Mouse (Mus musculus) lung, embryonic 16.5 days (tissue): ENCODE measurements around the gene Fam160a1. TPM values are rescaled to one million over a fixed set of nuclear protein-coding genes. Genes with fewer than 3 reads are reported as not detected.

Experiments used
- ATAC-seq: fragments of 200-750 bp; cut with Nextera tagmentation; 2 replicates; pipeline ENCODE4 v1.8.0; 2017; ENCODE audit warnings: low read depth, mild to moderate bottlenecking, moderate library complexity
- H3K27ac ChIP-seq: fragments of 300-500 bp; sonication (generic); 2 replicates; pipeline ENCODE4 v1.5.1; 2014; ENCODE audit warnings: mild to moderate bottlenecking, control low read depth, low read length
- H3K27me3 ChIP-seq: fragments of 300-500 bp; sonication (generic); 2 replicates; pipeline ENCODE4 v1.6.1; 2014; ENCODE audit warnings: low read depth, low read length, mixed read lengths; ENCODE audit not compliant: control insufficient read depth, insufficient read depth
- H3K36me3 ChIP-seq: fragments of 300-500 bp; sonication (generic); 2 replicates; pipeline ENCODE4 v1.6.1; 2014; ENCODE audit warnings: low read length; ENCODE audit not compliant: control insufficient read depth, insufficient read depth
- H3K4me1 ChIP-seq: fragments of 300-500 bp; sonication (generic); replicated peaks from 2 replicates; pipeline ENCODE4 v1.6.1; 2014; ENCODE audit warnings: low read length, mixed read lengths; ENCODE audit not compliant: control insufficient read depth, insufficient read depth
- H3K4me2 ChIP-seq: fragments of 300-500 bp; sonication (generic); 2 replicates; pipeline ENCODE4 v1.6.1; 2014; ENCODE audit warnings: low read depth, low read length, control low read depth
- H3K4me3 ChIP-seq: fragments of 300-500 bp; sonication (generic); 2 replicates; pipeline ENCODE4 v1.5.1; 2014; ENCODE audit warnings: mild to moderate bottlenecking, low read length, control low read depth
- H3K9ac ChIP-seq: fragments of 300-500 bp; sonication (generic); 2 replicates; pipeline ENCODE4 v1.6.1; 2014; ENCODE audit warnings: low read length, control low read depth
- H3K9me3 ChIP-seq: fragments of 300-500 bp; sonication (generic); 2 replicates; pipeline ENCODE4 v1.6.1; 2016; ENCODE audit warnings: low read length; ENCODE audit not compliant: control insufficient read depth
- WGBS: fragments of 180-500 bp; shearing (Covaris S2); extraction: QIAGEN DNeasy Blood & Tissue Kit; methylation state at CpG from one replicate; pipeline ENCODE4 v1.1.7; 2014; 5-methylcytosine and 5-hydroxymethylcytosine counted together
- polyA plus RNA-seq: library from polyadenylated mRNA; unstranded; fragments of >200 nt; fragmentation: Nextera tagmentation; extraction: Ambion mirVana; gene quantifications from 2 replicates; pipeline ENCODE4 v1.2.1, GENCODE M21; 2015

The Fam160a1 gene
- polyA plus RNA-seq, 1 experiment from 2014 or later, result 3.4 TPM

DNA sequence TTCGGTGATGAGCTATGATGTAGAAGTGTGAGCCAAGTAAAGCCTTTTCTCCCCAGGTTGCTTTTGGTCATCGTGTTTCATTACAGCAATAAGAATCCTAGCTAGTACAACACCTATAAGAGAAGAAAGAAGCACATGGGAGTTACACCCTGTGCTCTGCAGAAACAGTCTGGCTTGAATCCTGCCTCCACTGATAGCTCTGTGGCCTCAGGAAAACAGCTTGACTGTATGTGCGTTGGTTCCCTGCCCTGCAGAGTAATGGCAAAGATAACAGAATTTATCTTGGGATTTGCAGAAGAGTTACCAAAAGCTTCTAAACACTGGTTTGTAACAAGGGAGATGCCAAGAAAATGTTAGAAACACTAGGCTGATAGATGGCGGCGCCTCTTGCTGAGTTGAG, 5.1 kb downstream of the Fam160a1 start:
- H3K27ac ChIP-seq, result no peak overlapping the region
- 81% methylated on average over 5 of the region's 5 CpGs for WGBS
- H3K9me3 ChIP-seq, result no peaks in the 10 kb centered on the region
- no peak overlapping the region for H3K4me2 ChIP-seq
- no peaks in the 10 kb centered on the region for H3K36me3 ChIP-seq
- ATAC-seq, result no peak
- no peak overlapping the region for H3K4me3 ChIP-seq
- H3K9ac ChIP-seq, result no peak overlapping the region
- no peaks in the 10 kb centered on the region for H3K4me1 ChIP-seq
- H3K27me3 ChIP-seq, result no peaks in the 10 kb centered on the region

GRCm38 (mm10) chr3:85793166-85793565, 23.9 kb downstream of the Fam160a1 start:
- Histone ChIP-seq H3K4me2 (no peak overlapping the region), H3K4me1 (no peaks in the 10 kb centered on the region), H3K9me3 (no peaks in the 10 kb centered on the region), H3K4me3 (no peak overlapping the region), H3K9ac (no peak overlapping the region), H3K36me3 (no peaks in the 10 kb centered on the region), H3K27me3 (no peaks in the 10 kb centered on the region), H3K27ac (no peak overlapping the region)
- ATAC-seq, result no peak
- WGBS, result 14% methylated on average over 1 of the region's 1 CpGs

DNA sequence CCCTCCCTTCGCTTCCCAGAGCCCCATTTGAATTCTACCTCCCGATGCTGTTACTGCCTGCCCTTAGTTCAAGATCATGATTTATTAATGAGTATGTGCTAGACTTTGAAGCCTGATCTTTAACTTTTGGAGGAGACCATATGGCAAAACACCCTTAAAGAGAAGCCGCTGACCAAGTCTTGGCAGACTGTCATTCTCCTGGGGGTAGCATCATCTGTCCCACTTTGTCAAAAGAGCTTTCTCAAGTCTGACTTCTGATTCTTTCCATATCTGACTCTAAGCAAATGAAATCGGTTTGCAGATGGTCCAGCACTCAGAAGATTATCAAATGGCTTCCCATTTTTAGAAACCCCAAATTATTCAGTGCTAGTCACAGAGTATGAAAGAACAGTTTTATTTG, 27.3 kb downstream of the Fam160a1 start:
- ATAC-seq, result no peak
- Histone ChIP-seq H3K9ac (no peak overlapping the region), H3K4me1 (no peaks in the 10 kb centered on the region), H3K4me3 (no peak overlapping the region), H3K9me3 (no peaks in the 10 kb centered on the region), H3K27ac (no peak overlapping the region), H3K36me3 (no peaks in the 10 kb centered on the region), H3K27me3 (no peaks in the 10 kb centered on the region), H3K4me2 (no peak overlapping the region)
- WGBS, result 77% methylated on average over 4 of the region's 4 CpGs

GRCm38 (mm10) chr3:85786501-85786900, 30.6 kb downstream of the Fam160a1 start:
- no peaks in the 10 kb centered on the region for H3K4me1 ChIP-seq
- no peak overlapping the region for H3K9ac ChIP-seq
- no peak overlapping the region for H3K4me2 ChIP-seq
- no peak for ATAC-seq
- H3K27ac ChIP-seq, result no peak overlapping the region
- no peaks in the 10 kb centered on the region for H3K36me3 ChIP-seq
- 74% methylated on average over 8 of the region's 8 CpGs for WGBS
- no peaks in the 10 kb centered on the region for H3K27me3 ChIP-seq
- no peak overlapping the region for H3K4me3 ChIP-seq
- H3K9me3 ChIP-seq, result no peaks in the 10 kb centered on the region

DNA sequence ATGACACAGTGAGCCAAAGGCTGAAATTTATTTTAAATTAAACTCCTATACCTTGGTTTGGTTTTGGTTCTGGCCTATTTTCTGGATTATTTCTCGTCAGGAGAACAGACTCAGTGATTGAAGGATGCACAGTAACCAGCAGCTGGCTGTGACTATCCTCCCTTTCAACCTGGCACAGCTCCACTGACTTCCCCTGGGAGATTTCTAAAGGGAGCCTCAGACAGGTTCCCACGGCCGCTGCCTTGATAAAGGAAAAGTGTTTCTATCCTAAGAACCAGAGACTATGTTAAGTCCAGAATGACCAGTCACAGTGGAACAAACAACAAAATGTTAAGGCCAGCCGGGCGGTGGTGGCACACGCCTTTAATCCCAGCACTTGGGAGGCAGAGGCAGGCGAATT, 36.2 kb downstream of the Fam160a1 start:
- no peak overlapping the region for H3K4me2 ChIP-seq
- ATAC-seq, result no peak
- no peaks in the 10 kb centered on the region for H3K36me3 ChIP-seq
- H3K9me3 ChIP-seq, result no peaks in the 10 kb centered on the region
- no peak overlapping the region for H3K27ac ChIP-seq
- WGBS, result 73% methylated on average over 7 of the region's 7 CpGs
- no peak overlapping the region for H3K4me3 ChIP-seq
- H3K27me3 ChIP-seq, result no peaks in the 10 kb centered on the region
- no peak overlapping the region for H3K9ac ChIP-seq
- no peaks in the 10 kb centered on the region for H3K4me1 ChIP-seq

GRCm38 (mm10) chr3:85780332-85780731, 36.8 kb downstream of the Fam160a1 start:
- Histone ChIP-seq H3K4me2 (no peak overlapping the region), H3K9ac (no peak overlapping the region), H3K4me3 (no peak overlapping the region), H3K27me3 (no peaks in the 10 kb centered on the region), H3K9me3 (no peaks in the 10 kb centered on the region), H3K36me3 (no peaks in the 10 kb centered on the region), H3K27ac (no peak overlapping the region), H3K4me1 (no peaks in the 10 kb centered on the region)
- ATAC-seq, result no peak
- WGBS, result 70% methylated on average over 2 of the region's 2 CpGs

GRCm38 (mm10) chr3:85777841-85778240, 39.2 kb downstream of the Fam160a1 start:
- Histone ChIP-seq H3K4me1 (no peaks in the 10 kb centered on the region), H3K9ac (no peak overlapping the region), H3K4me2 (no peak overlapping the region), H3K4me3 (no peak overlapping the region), H3K27ac (no peak overlapping the region), H3K36me3 (no peaks in the 10 kb centered on the region), H3K27me3 (no peaks in the 10 kb centered on the region), H3K9me3 (no peaks in the 10 kb centered on the region)
- WGBS, result 47% methylated on average over 2 of the region's 2 CpGs
- no peak for ATAC-seq

GRCm38 (mm10) chr3:85777356-85777755, 39.7 kb downstream of the Fam160a1 start:
- Histone ChIP-seq H3K4me3 (no peak overlapping the region), H3K4me2 (no peak overlapping the region), H3K4me1 (no peaks in the 10 kb centered on the region), H3K27ac (no peak overlapping the region), H3K9ac (no peak overlapping the region), H3K27me3 (no peaks in the 10 kb centered on the region), H3K36me3 (no peaks in the 10 kb centered on the region), H3K9me3 (no peaks in the 10 kb centered on the region)
- 69% methylated on average over 4 of the region's 4 CpGs for WGBS
- no peak for ATAC-seq

DNA sequence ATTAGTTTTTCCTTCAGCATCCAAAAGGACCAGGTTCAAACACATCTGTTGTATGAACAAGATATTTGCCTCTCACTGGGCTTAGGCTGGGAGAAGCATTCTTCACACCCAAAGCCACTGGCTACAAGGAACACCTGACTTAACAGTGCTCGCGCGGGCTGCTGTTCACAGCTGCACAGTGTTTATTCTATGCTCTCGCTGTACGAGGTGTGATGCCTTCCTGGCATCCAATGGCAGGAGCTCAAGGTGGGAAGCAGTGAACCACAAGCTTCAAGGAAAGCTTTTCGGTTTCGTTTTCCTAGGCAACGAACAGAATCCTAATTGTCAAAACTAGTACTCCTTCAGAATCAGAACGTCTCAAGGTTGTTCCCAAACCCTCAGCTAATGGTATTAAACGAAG, 40.4 kb downstream of the Fam160a1 start:
- no peak overlapping the region for H3K4me3 ChIP-seq
- WGBS, result 50% methylated on average over 10 of the region's 10 CpGs
- no peak overlapping the region for H3K4me2 ChIP-seq
- no peak overlapping the region for H3K27ac ChIP-seq
- no peak overlapping the region for H3K9ac ChIP-seq
- H3K9me3 ChIP-seq, result no peaks in the 10 kb centered on the region
- H3K27me3 ChIP-seq, result no peaks in the 10 kb centered on the region
- no peaks in the 10 kb centered on the region for H3K4me1 ChIP-seq
- ATAC-seq, result no peak
- no peaks in the 10 kb centered on the region for H3K36me3 ChIP-seq

DNA sequence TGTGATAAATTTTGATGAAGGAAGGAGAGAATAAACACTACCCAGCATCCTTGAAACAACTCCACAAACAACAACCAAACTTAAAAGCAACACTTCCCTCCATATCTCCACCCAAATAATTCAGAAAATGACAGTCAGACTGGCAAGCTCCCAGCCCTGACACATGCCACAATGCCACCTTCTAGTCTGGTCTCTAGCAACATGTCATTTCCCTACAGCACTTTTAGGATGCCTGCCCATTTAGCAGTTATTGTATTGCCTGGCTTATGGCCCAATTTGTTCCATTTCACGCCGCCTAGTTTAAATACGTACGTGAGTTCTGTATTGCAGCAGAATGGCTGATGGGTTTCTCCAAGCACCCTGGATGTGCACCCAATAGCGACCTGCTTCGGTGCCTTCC, 41.0 kb downstream of the Fam160a1 start:
- 74% methylated on average over 6 of the region's 6 CpGs for WGBS
- no peak for ATAC-seq

More for the DNA sequence above, 41.0 kb downstream of the Fam160a1 start:
- H3K27ac ChIP-seq, result no peak overlapping the region
- no peaks in the 10 kb centered on the region for H3K27me3 ChIP-seq
- H3K9me3 ChIP-seq, result no peaks in the 10 kb centered on the region
- no peak overlapping the region for H3K9ac ChIP-seq
- no peaks in the 10 kb centered on the region for H3K4me1 ChIP-seq
- no peak overlapping the region for H3K4me2 ChIP-seq
- no peak overlapping the region for H3K4me3 ChIP-seq
- H3K36me3 ChIP-seq, result no peaks in the 10 kb centered on the region
